Mouse (Mus musculus): ENCODE measurements around the gene Gm10985. TPM values are rescaled to one million over a fixed set of nuclear protein-coding genes. Genes with fewer than 3 reads are reported as not detected.

The Gm10985 gene
- polyA plus RNA-seq, 1 experiment, result not detected

DNA sequence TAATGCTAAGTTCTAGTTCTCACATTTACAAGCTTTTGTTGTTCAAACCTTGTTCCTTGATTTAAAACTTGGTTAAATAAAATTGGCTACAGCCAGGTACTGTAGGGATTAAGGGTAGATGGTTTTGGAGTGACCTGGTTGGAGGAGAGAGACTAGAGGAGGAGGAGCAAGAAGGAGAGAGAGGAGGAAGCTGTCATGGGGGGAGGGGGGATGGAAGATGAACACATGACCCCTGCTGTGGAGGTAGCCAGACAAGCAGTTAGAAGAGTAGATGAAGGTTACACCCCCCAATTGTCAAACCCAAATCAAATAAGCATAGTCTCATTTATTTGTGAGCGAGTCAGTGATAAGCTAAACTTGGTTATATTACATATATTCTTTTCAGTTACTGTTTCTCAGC lies 26.7 kb downstream of the Gm10985 start:
- Histone ChIP-seq H3K27ac (ENCODE audit: control insufficient read depth, insufficient read depth, low read depth, low read length) (no peak overlapping the region), H3K4me3 (ENCODE audit: control insufficient read depth, low read depth, low read length) (no peak overlapping the region), H3K27me3 (ENCODE audit: control insufficient read depth, insufficient read depth, low read length) (no peaks in the 10 kb centered on the region), H3K4me1 (ENCODE audit: control insufficient read depth, insufficient read depth, low read length) (no peaks in the 10 kb centered on the region), H3K36me3 (ENCODE audit: control insufficient read depth, insufficient read depth, low read length) (no peaks in the 10 kb centered on the region)
- no peak for TF ChIP-seq CTCF (IDR thresholded peaks at IDR 0.05; ENCODE audit: control insufficient read depth, insufficient read depth, insufficient replicate concordance, low read depth, low read length)

DNA sequence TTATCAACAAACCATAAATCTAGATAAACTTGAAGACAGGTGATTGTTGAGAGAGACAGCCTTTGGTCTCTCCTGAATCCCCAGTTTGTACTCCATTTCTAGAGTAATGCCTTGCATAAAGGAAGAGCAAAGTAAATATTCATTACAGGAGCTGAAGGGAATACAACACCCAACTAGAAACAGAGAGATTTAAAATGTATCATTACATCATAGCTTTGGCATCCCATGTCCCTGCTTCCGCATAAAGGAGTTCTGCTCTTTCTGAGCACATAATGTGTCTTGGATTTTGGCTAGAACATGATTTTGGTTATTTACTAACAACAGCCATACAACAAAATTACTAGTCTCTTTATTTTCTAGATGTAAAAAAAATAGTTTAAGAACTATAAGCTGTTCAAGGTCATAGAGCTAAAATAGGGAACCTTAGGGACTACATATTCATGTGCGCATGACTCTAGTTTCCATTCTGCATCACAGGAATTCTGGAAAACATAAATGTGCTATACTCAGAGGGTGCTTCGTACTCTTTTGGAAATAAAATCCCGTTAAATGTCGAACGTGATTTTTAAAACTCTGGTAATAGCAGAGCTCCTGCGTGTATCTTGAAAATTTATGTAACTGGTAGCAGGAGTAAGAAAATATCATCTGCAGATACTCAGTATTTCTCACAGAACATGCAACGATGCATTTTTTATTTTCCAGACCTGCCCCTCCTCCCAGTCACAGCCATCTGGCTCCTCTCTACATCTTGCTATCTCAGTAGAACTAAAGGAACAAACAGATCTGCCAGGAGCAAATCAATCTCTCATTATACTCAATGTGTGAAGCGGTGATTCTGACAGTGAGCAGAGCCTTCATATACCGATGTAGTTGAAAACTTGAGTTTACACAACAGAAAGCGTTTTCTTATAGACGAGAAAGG lies 46.0 kb downstream of the Gm10985 start:
- TF ChIP-seq CTCF (IDR thresholded peaks at IDR 0.05; ENCODE audit: control insufficient read depth, insufficient read depth, insufficient replicate concordance, low read depth, low read length), result no peak
- TF ChIP-seq POLR2A (IDR thresholded peaks at IDR 0.05; ENCODE audit: control insufficient read depth, low read depth, low read length), result no peak
- no peaks in the 10 kb centered on the region for H3K4me1 ChIP-seq (ENCODE audit: control insufficient read depth, insufficient read depth, low read length)
- H3K36me3 ChIP-seq (ENCODE audit: control insufficient read depth, insufficient read depth, low read length), result no peaks in the 10 kb centered on the region
- no peaks in the 10 kb centered on the region for H3K27me3 ChIP-seq (ENCODE audit: control insufficient read depth, insufficient read depth, low read length)
- H3K4me3 ChIP-seq (ENCODE audit: control insufficient read depth, low read depth, low read length), result no peak overlapping the region
- no peak overlapping the region for H3K27ac ChIP-seq (ENCODE audit: control insufficient read depth, insufficient read depth, low read depth, low read length)

Other genes with a start within 250 kb of the Gm10985 start
- gene Frem2, start 187.7 kb upstream of the Gm10985 start, polyA plus RNA-seq (2012; rRNA removed), result 0.79 and 0.98 TPM in 2 replicates
- 5.1 and 7.0 TPM in 2 replicates for gene Ufm1, start 18.7 kb downstream of the Gm10985 start, polyA plus RNA-seq (2012; rRNA removed)

All from testis, adult 2 months (tissue).